Mouse (Mus musculus): ENCODE data around the gene Fuz.

- TF ChIP-seq EP300 (IDR thresholded peaks at IDR 0.05; ENCODE audit: low read depth) (no peak), CTCF (IDR thresholded peaks at IDR 0.05; ENCODE audit: low read depth) (no peak)
Measured at GRCm38 (mm10) chr7:44847772-44848171, 48.1 kb upstream of the Fuz start.

Data from heart, postnatal 0 days (tissue).